Mouse (Mus musculus) intestine, embryonic 15.5 days (tissue): ENCODE results near the gene Bcl10. TPM values are rescaled to one million over a fixed set of nuclear protein-coding genes. Genes with fewer than 3 reads are reported as not detected.

Experiments used
- ATAC-seq: fragments of 200-750 bp; cut with Nextera tagmentation; 2 replicates; pipeline ENCODE4 v1.8.0; 2017; ENCODE audit warnings: moderate TSS enrichment, moderate library complexity
- H3K27ac ChIP-seq: fragments of 300-500 bp; sonication (generic); 2 replicates; pipeline ENCODE4 v1.5.1; 2015; ENCODE audit warnings: mild to moderate bottlenecking, inconsistent platforms
- H3K27me3 ChIP-seq: fragments of 300-500 bp; sonication (generic); replicated peaks from 2 replicates; pipeline ENCODE4 v1.6.1; 2015; ENCODE audit warnings: inconsistent platforms
- H3K36me3 ChIP-seq: fragments of 300-500 bp; sonication (generic); 2 replicates; pipeline ENCODE4 v1.6.1; 2015; ENCODE audit warnings: inconsistent platforms
- H3K4me1 ChIP-seq: fragments of 300-500 bp; sonication (generic); replicated peaks from 2 replicates; pipeline ENCODE4 v1.6.1; 2015; ENCODE audit warnings: inconsistent platforms
- H3K4me2 ChIP-seq: fragments of 300-500 bp; sonication (generic); replicated peaks from 2 replicates; pipeline ENCODE4 v1.6.1; 2015; ENCODE audit warnings: mild to moderate bottlenecking, inconsistent platforms
- H3K4me3 ChIP-seq: fragments of 300-500 bp; sonication (generic); replicated peaks from 2 replicates; pipeline ENCODE4 v1.5.1; 2015; ENCODE audit warnings: inconsistent platforms
- H3K9ac ChIP-seq: fragments of 300-500 bp; sonication (generic); 2 replicates; pipeline ENCODE4 v1.6.1; 2015; ENCODE audit warnings: inconsistent platforms
- H3K9me3 ChIP-seq: fragments of 300-500 bp; sonication (generic); 2 replicates; pipeline ENCODE4 v1.6.1; 2016; ENCODE audit warnings: inconsistent platforms
- WGBS: fragments of 180-500 bp; shearing (Covaris S2); methylation state at CpG from one replicate; pipeline ENCODE4 v1.1.7; 2015; 5-methylcytosine and 5-hydroxymethylcytosine counted together
- polyA plus RNA-seq: library from polyadenylated mRNA; unstranded; fragments of >200 nt; fragmentation: Nextera tagmentation; extraction: Ambion mirVana; gene quantifications from 2 replicates; pipeline ENCODE4 v1.2.1, GENCODE M21; 2015

Bcl10 gene
- polyA plus RNA-seq, 1 experiment from 2014 or later, result 51.1 TPM

DNA sequence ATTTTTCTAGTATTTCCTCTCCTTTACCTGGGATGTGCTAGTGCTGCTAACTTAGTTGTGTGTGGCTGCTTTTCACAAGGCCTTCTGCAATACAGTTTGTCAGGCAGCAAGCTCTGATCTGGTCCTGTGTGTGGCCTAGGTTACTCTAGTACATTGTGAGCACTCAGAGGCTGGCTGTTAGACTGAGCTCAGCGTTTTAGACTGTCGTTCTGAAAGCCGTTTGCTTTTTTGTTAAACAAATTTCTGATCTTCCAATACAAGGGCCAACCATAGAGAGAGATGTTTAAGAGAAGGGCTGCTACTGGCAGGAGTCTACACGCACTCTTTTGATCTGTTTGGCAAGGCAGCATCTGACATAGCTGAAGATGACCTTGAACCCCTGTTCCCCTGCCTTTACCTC lies 17.4 kb downstream of the Bcl10 start:
- Histone ChIP-seq H3K4me3 (no peak overlapping the region), H3K4me2 (peak overlapping the region; percentile 73), H3K4me1 (peaks cover 26% of the 10 kb centered on the region), H3K36me3 (peaks cover 4% of the 10 kb centered on the region; the same call in 1 of the 2 replicates), H3K9ac (0 out of 2 replicates have a peak overlapping the region, but pooled peaks have one; percentile 98), H3K27ac (no peak overlapping the region), H3K27me3 (no peaks in the 10 kb centered on the region), H3K9me3 (no peaks in the 10 kb centered on the region)
- no peak for ATAC-seq
- WGBS, result 74% methylated on average over 4 of the region's 4 CpGs

- no peak for ATAC-seq
- peaks cover 5% of the 10 kb centered on the region; the same call in 1 of the 2 replicates for H3K36me3 ChIP-seq
Observed at GRCm38 (mm10) chr3:145941971-145942370, 19.4 kb downstream of the Bcl10 start.

GRCm38 (mm10) chr3:145944348-145944747 lies 21.7 kb downstream of the Bcl10 start:
- Histone ChIP-seq H3K4me1 (peaks cover 10% of the 10 kb centered on the region), H3K36me3 (peaks cover 5% of the 10 kb centered on the region; the same call in 1 of the 2 replicates)
- ATAC-seq, result no peak

More at GRCm38 (mm10) chr3:145941971-145942370, 19.4 kb downstream of the Bcl10 start:
- peaks cover 22% of the 10 kb centered on the region for H3K4me1 ChIP-seq
- 10% methylated on average over 3 of the region's 3 CpGs for WGBS
- H3K9ac ChIP-seq, result no peak overlapping the region
- H3K9me3 ChIP-seq, result no peaks in the 10 kb centered on the region
- no peak overlapping the region for H3K27ac ChIP-seq
- no peak overlapping the region for H3K4me2 ChIP-seq
- H3K27me3 ChIP-seq, result no peaks in the 10 kb centered on the region
- H3K4me3 ChIP-seq, result no peak overlapping the region

DNA sequence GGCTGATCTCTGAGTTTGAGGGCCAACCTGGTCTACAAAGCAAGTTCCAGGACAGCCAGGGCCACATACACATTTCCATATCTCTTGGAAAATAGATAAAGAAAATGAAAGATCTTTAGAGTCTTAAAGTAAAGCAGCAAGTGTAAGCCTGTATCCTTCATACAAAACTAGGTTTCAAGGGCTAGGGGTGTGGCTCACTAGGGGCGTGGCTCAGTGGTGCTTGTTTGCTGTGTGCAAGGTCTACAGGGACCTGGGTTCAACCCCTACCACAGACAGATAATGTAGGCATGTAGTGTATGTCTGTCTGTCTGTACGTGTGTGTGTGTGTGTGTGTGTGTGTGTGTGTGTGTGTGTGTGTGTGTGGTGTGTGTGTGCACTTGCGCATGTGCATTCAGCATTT lies 23.3 kb downstream of the Bcl10 start:
- ATAC-seq, result no peak
- H3K4me2 ChIP-seq, result no peak overlapping the region
- 79% methylated on average over 3 of the region's 3 CpGs for WGBS
- H3K27me3 ChIP-seq, result no peaks in the 10 kb centered on the region
- peaks cover 7% of the 10 kb centered on the region for H3K4me1 ChIP-seq
- no peak overlapping the region for H3K4me3 ChIP-seq
- H3K9ac ChIP-seq, result no peak overlapping the region
- H3K9me3 ChIP-seq, result no peaks in the 10 kb centered on the region
- H3K27ac ChIP-seq, result no peak overlapping the region
- H3K36me3 ChIP-seq, result peaks cover 5% of the 10 kb centered on the region; the same call in 1 of the 2 replicates

More at GRCm38 (mm10) chr3:145944348-145944747, 21.7 kb downstream of the Bcl10 start:
- H3K4me3 ChIP-seq, result no peak overlapping the region
- H3K4me2 ChIP-seq, result no peak overlapping the region
- no peak overlapping the region for H3K9ac ChIP-seq
- no peaks in the 10 kb centered on the region for H3K27me3 ChIP-seq
- no peaks in the 10 kb centered on the region for H3K9me3 ChIP-seq
- WGBS, result 82% methylated on average over 7 of the region's 7 CpGs
- H3K27ac ChIP-seq, result no peak overlapping the region

DNA sequence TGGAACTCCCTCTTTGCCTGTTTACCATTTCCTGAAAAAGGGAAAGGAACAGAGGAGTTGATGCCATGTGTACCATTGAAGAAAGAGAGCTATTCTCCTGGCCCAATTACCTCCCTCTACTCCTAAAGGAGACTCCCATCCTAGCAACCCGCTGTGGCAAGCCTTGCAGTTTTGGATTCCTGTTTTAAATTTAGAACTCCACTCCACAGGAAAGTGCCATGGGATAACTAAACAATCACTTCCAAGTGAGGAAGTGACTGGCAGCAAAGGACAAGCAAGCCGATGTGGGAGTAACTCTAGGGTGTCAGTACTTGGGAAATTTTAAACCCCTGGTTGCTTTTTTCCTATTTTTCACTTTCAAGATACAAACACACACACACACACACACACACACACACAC lies 24.1 kb downstream of the Bcl10 start:
- Histone ChIP-seq H3K27me3 (no peaks in the 10 kb centered on the region), H3K36me3 (peaks cover 5% of the 10 kb centered on the region; the same call in 1 of the 2 replicates), H3K4me1 (peaks cover 5% of the 10 kb centered on the region), H3K9ac (no peak overlapping the region), H3K4me2 (no peak overlapping the region), H3K4me3 (no peak overlapping the region), H3K9me3 (no peaks in the 10 kb centered on the region), H3K27ac (no peak overlapping the region)
- WGBS, result 55% methylated on average over 2 of the region's 2 CpGs
- ATAC-seq, result no peak

- 46% methylated on average over 6 of the region's 6 CpGs for WGBS
- H3K9ac ChIP-seq, result no peak overlapping the region
Observed at GRCm38 (mm10) chr3:145947539-145948204, 25.1 kb downstream of the Bcl10 start.

GRCm38 (mm10) chr3:145950034-145950814 lies 27.6 kb downstream of the Bcl10 start:
- H3K9me3 ChIP-seq, result no peaks in the 10 kb centered on the region
- H3K9ac ChIP-seq, result 0 out of 2 replicates have a peak overlapping the region, but pooled peaks have one; percentile 13
- H3K4me1 ChIP-seq, result peaks cover 5% of the 10 kb centered on the region
- WGBS, result 7% methylated on average over 15 of the region's 15 CpGs
- H3K36me3 ChIP-seq, result no peaks in the 10 kb centered on the region
- H3K4me2 ChIP-seq, result peak overlapping the region; percentile 57
- peak; percentile 74 for ATAC-seq
- H3K27ac ChIP-seq, result no peak overlapping the region; the same call in 1 of the 2 replicates
- peak overlapping the region; percentile 16 for H3K4me3 ChIP-seq
- H3K27me3 ChIP-seq, result no peaks in the 10 kb centered on the region

More at GRCm38 (mm10) chr3:145947539-145948204, 25.1 kb downstream of the Bcl10 start:
- Histone ChIP-seq H3K4me1 (peaks cover 5% of the 10 kb centered on the region), H3K27me3 (no peaks in the 10 kb centered on the region), H3K36me3 (peaks cover 5% of the 10 kb centered on the region; the same call in 1 of the 2 replicates), H3K4me3 (no peak overlapping the region), H3K4me2 (no peak overlapping the region), H3K27ac (no peak overlapping the region), H3K9me3 (no peaks in the 10 kb centered on the region)
- no peak for ATAC-seq

- H3K36me3 ChIP-seq, result no peaks in the 10 kb centered on the region
- H3K4me1 ChIP-seq, result peaks cover 5% of the 10 kb centered on the region
- ATAC-seq, result 0 out of 2 replicates have a peak, but pooled peaks have one; percentile 1
- H3K27ac ChIP-seq, result no peak overlapping the region
- peak overlapping the region; percentile 57 for H3K4me2 ChIP-seq
- H3K9me3 ChIP-seq, result no peaks in the 10 kb centered on the region
- no peak overlapping the region for H3K9ac ChIP-seq
- H3K4me3 ChIP-seq, result no peak overlapping the region
- no peaks in the 10 kb centered on the region for H3K27me3 ChIP-seq
- WGBS, result 39% methylated on average over 5 of the region's 5 CpGs
Observed at GRCm38 (mm10) chr3:145950815-145951130, 28.2 kb downstream of the Bcl10 start.

GRCm38 (mm10) chr3:145951287-145952165 lies 28.9 kb downstream of the Bcl10 start:
- Histone ChIP-seq H3K36me3 (no peaks in the 10 kb centered on the region), H3K27ac (no peak overlapping the region), H3K4me2 (no peak overlapping the region), H3K9ac (no peak overlapping the region), H3K27me3 (no peaks in the 10 kb centered on the region), H3K4me1 (peaks cover 5% of the 10 kb centered on the region), H3K9me3 (no peaks in the 10 kb centered on the region), H3K4me3 (no peak overlapping the region)
- 73% methylated on average over 17 of the region's 17 CpGs for WGBS
- no peak for ATAC-seq

DNA sequence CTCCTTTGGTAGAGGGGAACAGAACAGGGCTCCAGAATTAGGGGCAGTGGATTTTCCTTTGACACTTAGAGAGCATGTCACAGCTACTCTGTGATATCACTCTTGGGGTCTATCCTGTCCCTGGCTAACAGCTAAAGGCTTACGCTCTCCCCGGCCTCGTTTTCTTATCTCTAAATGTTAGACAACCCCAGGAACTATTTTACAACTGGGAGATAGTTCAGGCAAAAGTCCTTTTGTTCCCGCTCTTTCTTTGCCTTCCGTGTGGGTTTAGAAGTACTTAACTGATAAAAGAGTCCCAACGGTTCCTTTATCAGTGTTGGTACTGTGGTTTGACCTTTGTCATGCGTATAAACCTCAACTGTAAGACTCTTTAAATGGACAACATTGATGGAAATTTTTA lies 30.3 kb downstream of the Bcl10 start:
- H3K9me3 ChIP-seq, result no peaks in the 10 kb centered on the region
- H3K27ac ChIP-seq, result peak overlapping the region; percentile 65
- peaks cover 5% of the 10 kb centered on the region for H3K4me1 ChIP-seq
- 62% methylated on average over 7 of the region's 7 CpGs for whole genome bisulfite sequencing
- no peaks in the 10 kb centered on the region for H3K36me3 ChIP-seq
- no peak overlapping the region for H3K9ac ChIP-seq
- no peak overlapping the region for H3K4me3 ChIP-seq
- ATAC-seq, result peak; percentile 79
- no peaks in the 10 kb centered on the region for H3K27me3 ChIP-seq
- H3K4me2 ChIP-seq, result no peak overlapping the region

GRCm38 (mm10) chr3:145953411-145953810 lies 30.8 kb downstream of the Bcl10 start:
- Histone ChIP-seq H3K9me3 (no peaks in the 10 kb centered on the region), H3K27ac (no peak overlapping the region), H3K9ac (no peak overlapping the region), H3K4me2 (no peak overlapping the region), H3K4me1 (peaks cover 5% of the 10 kb centered on the region), H3K27me3 (no peaks in the 10 kb centered on the region), H3K36me3 (no peaks in the 10 kb centered on the region), H3K4me3 (no peak overlapping the region)
- WGBS, result 72% methylated on average over 2 of the region's 2 CpGs
- ATAC-seq, result 0 out of 2 replicates have a peak, but pooled peaks have one; percentile 24

GRCm38 (mm10) chr3:145959824-145960223 lies 37.2 kb downstream of the Bcl10 start:
- Histone ChIP-seq H3K9me3 (no peaks in the 10 kb centered on the region), H3K4me3 (no peak overlapping the region), H3K27me3 (no peaks in the 10 kb centered on the region), H3K36me3 (no peaks in the 10 kb centered on the region), H3K4me2 (no peak overlapping the region), H3K9ac (no peak overlapping the region), H3K27ac (no peak overlapping the region), H3K4me1 (peaks cover 11% of the 10 kb centered on the region)
- WGBS, result 68% methylated on average over 1 of the region's 1 CpGs
- no peak for ATAC-seq
